Mouse (Mus musculus) kidney, adult 2 months (tissue): ENCODE measurements at regions not wholly inside any gene's neighbourhood (a gene's known extent, or its start where the extent isn't known, plus 50 kb on each side); places are given as distances from the start of the nearest gene placed in this dataset.

Experiments used
- DNase-seq: peaks from one replicate; pipeline ENCODE4 v3.0.0; 2021
- H3K27ac ChIP-seq: fragments of 200-500 bp; 2 replicates; pipeline ENCODE4 v1.5.1; 2012; ENCODE audit warnings: low read depth, low read length, control low read depth, inconsistent platforms; ENCODE audit not compliant: insufficient read depth
- H3K27me3 ChIP-seq: fragments of 200-500 bp; replicated peaks from 2 replicates; pipeline ENCODE4 v1.6.1; 2012; ENCODE audit warnings: mild to moderate bottlenecking, moderate library complexity, low read length, inconsistent platforms; ENCODE audit not compliant: control insufficient read depth, insufficient read depth
- H3K36me3 ChIP-seq: fragments of 200-500 bp; 2 replicates; pipeline ENCODE4 v1.6.1; 2012; ENCODE audit warnings: mild to moderate bottlenecking, moderate library complexity, low read length, inconsistent platforms; ENCODE audit not compliant: control insufficient read depth, insufficient read depth
- H3K4me1 ChIP-seq: fragments of 200-500 bp; 2 replicates; pipeline ENCODE4 v1.6.1; 2011; ENCODE audit warnings: low read length; ENCODE audit not compliant: control insufficient read depth, insufficient read depth
- H3K4me3 ChIP-seq: fragments of 200-500 bp; 2 replicates; pipeline ENCODE4 v1.5.1; 2011; ENCODE audit warnings: mild to moderate bottlenecking, low read depth, low read length, control low read depth; ENCODE audit not compliant: insufficient read depth
- CTCF ChIP-seq: fragments of 200-500 bp; conservative IDR thresholded peaks from 2 replicates; pipeline ENCODE4 v1.5.1; 2011; ENCODE audit warnings: low read depth, mild to moderate bottlenecking, control low read depth, low read length, moderate library complexity, mixed read lengths; ENCODE audit not compliant: insufficient read depth, insufficient read length
- POLR2A ChIP-seq: fragments of 200-500 bp; IDR thresholded peaks from one replicate; pipeline ENCODE4 v1.6.1; 2011; ENCODE audit warnings: low read depth, low read length, control low read depth
- whole genome bisulfite sequencing: fragments of 180-500 bp; shearing (Covaris S2); methylation state at CpG from one replicate; pipeline ENCODE4 v1.1.7; 2018; 5-methylcytosine and 5-hydroxymethylcytosine counted together

DNA sequence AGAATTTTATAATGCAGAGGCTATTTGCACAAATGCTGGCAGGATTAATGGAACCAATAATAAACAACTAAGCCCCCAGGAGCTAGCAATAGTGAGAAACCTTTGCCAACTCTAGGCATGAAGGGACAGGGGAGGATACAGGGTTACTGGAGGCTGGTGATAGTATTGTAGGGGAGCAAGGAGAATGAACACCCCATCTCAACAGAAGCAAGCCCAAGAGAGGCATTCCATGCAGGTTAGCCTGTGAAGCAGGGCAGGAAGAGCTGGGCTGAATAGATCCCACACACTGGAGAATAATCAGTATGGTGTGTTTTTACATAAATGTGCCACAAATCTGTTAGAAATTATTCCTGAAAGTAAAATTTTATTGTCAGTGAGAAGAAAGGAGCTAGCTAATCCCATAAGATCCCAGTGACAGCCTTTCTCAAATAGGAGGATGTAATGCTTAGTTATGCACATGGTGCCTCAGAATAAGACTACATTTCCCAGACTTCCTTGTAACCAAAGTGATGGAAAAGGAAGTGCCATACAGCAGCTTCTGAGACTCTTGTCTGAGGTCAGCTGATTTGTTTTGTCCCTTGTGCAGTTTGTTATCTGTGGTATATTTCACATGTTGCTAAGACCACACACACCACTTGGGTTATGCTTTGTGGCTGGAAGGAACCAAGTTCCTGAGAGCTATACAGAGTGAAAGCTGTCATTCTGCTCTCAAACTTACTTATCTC is 111.1 kb downstream of the Ccdc71l start:
- no peak for DNase-seq
- no peak overlapping the region for H3K4me3 ChIP-seq
- H3K27ac ChIP-seq: no peak overlapping the region
- no peaks in the 10 kb centered on the region for H3K27me3 ChIP-seq
- H3K36me3 ChIP-seq: no peaks in the 10 kb centered on the region; the same call in 1 of the 2 replicates
- TF ChIP-seq CTCF (no peak), POLR2A (no peak)
- peaks cover 4% of the 10 kb centered on the region; the same call in 1 of the 2 replicates for H3K4me1 ChIP-seq

DNA sequence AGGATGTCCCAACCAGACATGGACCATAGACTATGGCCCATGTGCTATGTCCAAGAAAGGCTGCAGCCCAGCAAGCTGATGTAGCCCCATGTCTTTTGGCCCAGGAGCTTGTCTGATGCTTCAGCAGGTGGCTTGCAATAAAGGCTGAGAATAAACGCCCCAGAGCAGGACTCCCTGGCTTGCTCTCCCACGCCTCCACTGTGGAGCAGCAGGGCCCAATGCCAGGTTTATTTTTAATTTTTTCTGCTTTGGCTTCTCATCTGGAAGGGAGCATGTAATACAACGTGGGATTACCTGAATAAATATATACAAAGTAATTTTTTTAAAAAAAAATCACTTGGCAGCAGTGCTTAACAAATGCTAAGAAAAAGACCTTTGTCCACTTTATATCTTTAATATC is 125.7 kb downstream of the Ccdc71l start:
- Histone ChIP-seq H3K36me3 (no peaks in the 10 kb centered on the region), H3K27me3 (no peaks in the 10 kb centered on the region), H3K27ac (no peak overlapping the region), H3K4me1 (no peaks in the 10 kb centered on the region), H3K4me3 (no peak overlapping the region)
- TF ChIP-seq CTCF (no peak), POLR2A (no peak)
- WGBS: 56% methylated on average over 3 of the region's 3 CpGs
- no peak for DNase-seq

DNA sequence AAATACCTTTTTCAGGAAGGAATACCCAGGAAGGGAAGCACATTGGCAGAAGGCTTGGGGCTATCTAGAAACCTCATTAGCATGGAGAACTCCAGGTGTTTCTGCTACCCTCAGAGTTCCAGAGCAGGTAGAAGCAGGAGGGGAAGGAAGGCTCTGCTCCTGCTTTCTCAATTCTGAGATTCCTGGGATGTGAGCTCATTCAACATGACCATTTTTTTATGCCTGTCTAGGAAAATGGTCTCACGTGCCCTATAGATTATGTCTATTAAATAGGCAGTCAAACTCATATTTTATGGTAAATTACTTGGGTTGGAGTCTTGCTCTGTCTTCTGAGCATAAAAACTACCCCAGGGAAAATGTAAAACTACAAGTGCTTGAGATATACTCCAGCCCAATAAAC is 130.2 kb downstream of the Ccdc71l start:
- no peak for TF ChIP-seq POLR2A
- TF ChIP-seq CTCF: no peak
- no peaks in the 10 kb centered on the region for H3K4me1 ChIP-seq
- no peaks in the 10 kb centered on the region for H3K27me3 ChIP-seq
- H3K27ac ChIP-seq: no peak overlapping the region
- H3K4me3 ChIP-seq: no peak overlapping the region
- DNase-seq: no peak
- no peaks in the 10 kb centered on the region for H3K36me3 ChIP-seq
- WGBS: 80% methylated on average over 1 of the region's 1 CpGs

DNA sequence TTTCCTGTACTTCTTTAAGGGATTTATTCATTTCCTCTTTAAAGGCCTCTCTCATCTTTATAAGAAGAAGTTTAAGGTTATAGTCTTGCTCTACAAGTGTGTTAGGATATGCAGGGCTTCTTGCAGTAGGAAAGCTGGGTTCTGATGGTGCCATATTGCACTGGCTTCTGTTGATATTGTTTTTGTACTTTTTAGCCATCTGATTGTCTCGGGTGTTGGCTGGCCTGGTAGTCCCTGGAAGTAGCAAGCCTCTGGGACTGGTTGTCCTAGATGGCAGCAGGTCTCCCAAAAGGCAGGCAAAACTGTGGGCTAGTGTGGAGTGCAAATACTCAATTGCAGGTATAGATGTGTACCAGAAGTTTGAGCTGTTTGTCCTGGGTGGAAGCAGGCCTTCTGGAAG is 147.1 kb downstream of the Ccdc71l start:
- 81% methylated on average over 1 of the region's 1 CpGs for WGBS
- H3K27ac ChIP-seq: no peak overlapping the region
- no peak for DNase-seq

DNA sequence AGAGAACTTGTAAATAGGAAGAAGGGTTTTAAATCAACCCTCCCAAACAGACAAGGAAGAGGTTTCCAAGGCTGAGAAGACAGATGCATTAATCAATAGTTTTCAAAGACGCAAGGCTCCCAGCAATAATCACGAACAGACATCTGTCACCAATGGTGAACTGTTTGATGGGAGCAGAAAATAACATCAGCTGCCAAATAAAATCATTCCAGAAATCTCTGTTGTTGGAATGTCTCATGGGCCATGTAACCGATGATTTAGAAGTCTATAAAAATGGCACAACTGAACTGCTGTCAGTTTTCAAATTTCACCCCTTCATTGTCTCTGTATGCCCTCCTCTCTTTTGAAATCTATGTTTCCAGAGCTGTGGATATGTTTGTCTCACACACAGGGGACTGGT is 152.7 kb downstream of the Ccdc71l start:
- Histone ChIP-seq H3K4me1 (no peaks in the 10 kb centered on the region), H3K36me3 (no peaks in the 10 kb centered on the region), H3K4me3 (no peak overlapping the region), H3K27ac (no peak overlapping the region), H3K27me3 (no peaks in the 10 kb centered on the region)
- DNase-seq: no peak
- 84% methylated on average over 3 of the region's 3 CpGs for WGBS
- TF ChIP-seq POLR2A (no peak), CTCF (no peak)

More for the DNA sequence above, 147.1 kb downstream of the Ccdc71l start:
- Histone ChIP-seq H3K36me3 (no peaks in the 10 kb centered on the region), H3K4me3 (no peak overlapping the region), H3K4me1 (no peaks in the 10 kb centered on the region), H3K27me3 (no peaks in the 10 kb centered on the region)
- no peak for TF ChIP-seq POLR2A
- TF ChIP-seq CTCF: no peak

DNA sequence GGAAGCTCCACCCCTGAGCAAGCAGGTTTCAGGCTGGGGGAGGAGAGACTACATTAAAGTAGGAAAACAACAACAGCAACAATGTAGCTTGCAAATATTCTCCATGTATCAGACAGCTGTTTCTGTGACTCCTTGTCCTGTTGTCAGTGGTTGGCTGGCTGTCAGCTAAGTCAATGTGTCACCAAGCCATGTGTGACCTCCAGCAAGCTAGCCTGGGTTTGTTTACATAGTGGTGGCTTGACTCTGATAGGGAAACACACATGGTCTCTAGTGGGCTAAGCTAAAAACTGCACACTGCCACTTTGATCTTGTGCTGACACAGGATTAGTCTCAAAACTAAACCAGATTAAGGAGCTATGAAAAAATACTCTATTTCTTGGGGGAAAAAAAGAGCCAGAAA is 155.1 kb downstream of the Ccdc71l start:
- H3K4me1 ChIP-seq: no peaks in the 10 kb centered on the region
- no peak overlapping the region for H3K4me3 ChIP-seq
- DNase-seq: peak; percentile 48
- TF ChIP-seq CTCF (no peak), POLR2A (no peak)
- no peaks in the 10 kb centered on the region for H3K36me3 ChIP-seq
- H3K27me3 ChIP-seq: no peaks in the 10 kb centered on the region
- no peak overlapping the region for H3K27ac ChIP-seq

DNA sequence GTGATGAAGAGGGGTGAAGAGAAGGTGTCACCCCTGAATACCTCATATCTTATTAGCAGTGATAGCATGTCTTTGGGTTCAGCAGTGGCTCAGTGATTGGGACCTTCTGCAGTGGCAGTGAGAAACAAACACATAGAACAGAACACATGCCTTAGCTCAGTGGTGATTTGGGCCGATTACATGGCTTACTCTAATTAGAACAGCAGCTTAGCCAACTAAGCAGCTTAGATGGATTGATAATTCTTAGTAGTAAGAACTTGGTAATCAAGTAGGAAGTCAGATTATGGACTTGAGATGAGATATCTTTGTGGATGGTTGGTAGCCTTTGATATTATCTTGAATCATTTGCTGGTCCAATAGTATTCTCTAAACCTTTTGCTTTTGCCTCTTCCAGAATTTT is 167.0 kb downstream of the Ccdc71l start:
- 79% methylated on average over 1 of the region's 1 CpGs for WGBS

DNA sequence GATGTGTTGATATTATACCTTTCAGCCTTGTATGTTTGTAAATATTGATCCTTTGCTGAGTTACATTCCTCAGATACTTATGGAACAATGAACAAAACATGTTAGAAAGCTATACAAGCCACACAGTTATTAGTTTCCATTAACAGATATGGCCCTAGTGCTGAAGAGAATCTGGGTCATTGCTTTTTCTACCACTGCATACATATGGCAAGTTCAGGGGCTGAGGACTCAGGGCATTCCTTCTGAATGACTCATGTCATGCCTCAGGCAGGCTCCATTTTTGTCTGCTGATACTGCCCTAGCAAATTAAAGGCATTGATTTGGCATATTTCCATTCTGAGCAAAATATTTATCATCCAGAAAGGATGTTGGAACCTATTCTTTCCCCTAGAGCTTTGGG is 167.9 kb downstream of the Ccdc71l start:
- no peak overlapping the region for H3K27ac ChIP-seq
- H3K4me1 ChIP-seq: no peaks in the 10 kb centered on the region
- no peak overlapping the region for H3K4me3 ChIP-seq
- no peak for DNase-seq
- TF ChIP-seq POLR2A (no peak), CTCF (no peak)
- H3K27me3 ChIP-seq: no peaks in the 10 kb centered on the region
- no peaks in the 10 kb centered on the region for H3K36me3 ChIP-seq

More for the DNA sequence above, 167.0 kb downstream of the Ccdc71l start:
- Histone ChIP-seq H3K4me3 (no peak overlapping the region), H3K27me3 (no peaks in the 10 kb centered on the region), H3K4me1 (no peaks in the 10 kb centered on the region), H3K27ac (no peak overlapping the region), H3K36me3 (no peaks in the 10 kb centered on the region)
- TF ChIP-seq POLR2A: no peak
- no peak for DNase-seq
